ENCODE assay signal across 23 mouse cellular contexts in the genomic region with DNA sequence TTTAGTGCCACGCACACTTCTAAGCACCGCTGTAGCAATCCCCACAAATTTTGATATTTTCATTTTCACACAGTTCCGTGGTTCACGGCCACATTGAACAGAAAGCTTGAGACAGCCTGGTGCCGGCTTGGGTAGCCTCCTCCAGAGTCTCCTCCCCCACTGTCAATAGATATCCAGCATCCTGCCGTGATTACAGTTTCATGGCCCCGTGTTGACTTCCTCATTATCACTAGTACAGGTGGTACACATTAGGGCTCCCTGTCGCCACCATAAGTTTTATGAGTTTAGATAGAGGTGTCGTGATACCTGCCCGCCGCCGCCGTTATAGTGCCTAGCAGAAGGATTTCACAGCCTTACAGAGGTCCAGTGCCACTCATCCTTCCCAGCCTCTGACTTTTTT.
"Had no signal": no experiment of that assay in that cellular context is flagged by ENCODE, and none has a peak within 500 bp of the region (broad histone marks: within the 10 kb centered on the region; RNA-seq: fewer than 3 reads in every experiment).

No protein-coding gene starts in this region.

- H3K36me3 ChIP-seq: heart, embryonic 15.5 days; hindbrain, embryonic 13.5 days; hindbrain, embryonic 15.5 days; limb, embryonic 15.5 days; liver, embryonic 12.5 days had no signal

- DNase-seq: forebrain, postnatal 0 days; gastrocnemius, postnatal 14 days; gastrocnemius, postnatal 36 days; heart, adult 2 months; heart, postnatal 14 days; heart, postnatal 36 days; kidney, adult 11 months; kidney, adult 2 months; kidney, postnatal 10 days; kidney, postnatal 25 days; layer of hippocampus, adult 9-11 months; layer of hippocampus, postnatal 36 days; left cerebral cortex, postnatal 4 days had no signal

- ATAC-seq: forebrain, postnatal 0 days; inflammation-experienced regulatory T-cells, adult 6 months; liver, embryonic 12.5 days had no signal

- H3K4me2 ChIP-seq: heart, embryonic 11.5 days; heart, embryonic 15.5 days; hindbrain, embryonic 13.5 days; hindbrain, embryonic 15.5 days; limb, embryonic 13.5 days; limb, embryonic 15.5 days; liver, embryonic 12.5 days had no signal

- H3K4me3 ChIP-seq: heart, adult 2 months; heart, embryonic 13.5 days; heart, embryonic 15.5 days; hindbrain, embryonic 13.5 days; hindbrain, embryonic 15.5 days; limb, embryonic 13.5 days; limb, embryonic 15.5 days; liver, embryonic 12.5 days had no signal

- H3K9me3 ChIP-seq: heart, embryonic 13.5 days; heart, embryonic 15.5 days; hindbrain, embryonic 13.5 days; hindbrain, embryonic 15.5 days; limb, embryonic 13.5 days; limb, embryonic 15.5 days; liver, embryonic 12.5 days had no signal

- H3K27me3 ChIP-seq: heart, embryonic 13.5 days; heart, embryonic 15.5 days; hindbrain, embryonic 13.5 days; hindbrain, embryonic 15.5 days; limb, embryonic 13.5 days; limb, embryonic 15.5 days; liver, embryonic 12.5 days had no signal

- H3K27ac ChIP-seq: heart, adult 2 months; heart, embryonic 13.5 days; heart, embryonic 15.5 days; hindbrain, embryonic 13.5 days; hindbrain, embryonic 15.5 days; limb, embryonic 13.5 days; liver, embryonic 12.5 days; liver, embryonic 14.5 days had no signal

- H3K9ac ChIP-seq: forebrain, postnatal 0 days; heart, embryonic 15.5 days; hindbrain, embryonic 13.5 days; hindbrain, embryonic 15.5 days; limb, embryonic 13.5 days; limb, embryonic 15.5 days; liver, embryonic 12.5 days; liver, embryonic 14.5 days had no signal
